Mouse (Mus musculus) lung, adult 10 weeks (tissue): ENCODE data around the gene Spg7. TPM values are rescaled to one million over a fixed set of nuclear protein-coding genes. Genes with fewer than 3 reads are reported as not detected.

Experiments used
- polyA plus RNA-seq: library from polyadenylated mRNA; stranded (reverse); fragments of 350-450 nt; fragmentation: Illumina TruSeq; extraction: RNeasy Lipid Tissue Mini Kit (QIAGEN cat#74804); gene quantifications from one replicate; pipeline ENCODE4 v1.2.3, GENCODE M21; 2014; ENCODE audit warnings: low read depth, low replicate concordance; ENCODE audit not compliant: insufficient read depth

The Spg7 gene
- polyA plus RNA-seq = 33.1 TPM

DNA sequence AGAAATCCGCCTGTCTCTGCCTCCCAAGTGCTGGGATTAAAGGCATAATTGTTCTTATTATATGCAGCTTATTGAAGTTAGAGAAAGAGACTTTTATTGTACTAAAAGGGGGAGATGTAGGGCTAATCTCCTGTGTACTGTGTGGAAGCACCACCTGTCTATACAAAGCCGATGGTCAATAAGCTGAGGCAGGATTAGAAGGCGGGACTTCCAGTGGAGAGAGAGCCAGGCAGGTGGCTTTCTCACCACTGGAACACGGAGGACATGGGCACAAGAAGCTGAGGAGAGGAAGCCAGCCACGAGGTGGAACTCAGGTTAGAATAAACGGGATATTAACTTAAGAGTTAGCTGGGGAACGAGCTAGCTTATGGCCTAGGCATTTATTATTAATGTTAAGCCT lies at the start of gene Spg7:
TSS of gene Spg7 (plus strand) at position 222 of the 400 bp plus-strand sequence.

DNA sequence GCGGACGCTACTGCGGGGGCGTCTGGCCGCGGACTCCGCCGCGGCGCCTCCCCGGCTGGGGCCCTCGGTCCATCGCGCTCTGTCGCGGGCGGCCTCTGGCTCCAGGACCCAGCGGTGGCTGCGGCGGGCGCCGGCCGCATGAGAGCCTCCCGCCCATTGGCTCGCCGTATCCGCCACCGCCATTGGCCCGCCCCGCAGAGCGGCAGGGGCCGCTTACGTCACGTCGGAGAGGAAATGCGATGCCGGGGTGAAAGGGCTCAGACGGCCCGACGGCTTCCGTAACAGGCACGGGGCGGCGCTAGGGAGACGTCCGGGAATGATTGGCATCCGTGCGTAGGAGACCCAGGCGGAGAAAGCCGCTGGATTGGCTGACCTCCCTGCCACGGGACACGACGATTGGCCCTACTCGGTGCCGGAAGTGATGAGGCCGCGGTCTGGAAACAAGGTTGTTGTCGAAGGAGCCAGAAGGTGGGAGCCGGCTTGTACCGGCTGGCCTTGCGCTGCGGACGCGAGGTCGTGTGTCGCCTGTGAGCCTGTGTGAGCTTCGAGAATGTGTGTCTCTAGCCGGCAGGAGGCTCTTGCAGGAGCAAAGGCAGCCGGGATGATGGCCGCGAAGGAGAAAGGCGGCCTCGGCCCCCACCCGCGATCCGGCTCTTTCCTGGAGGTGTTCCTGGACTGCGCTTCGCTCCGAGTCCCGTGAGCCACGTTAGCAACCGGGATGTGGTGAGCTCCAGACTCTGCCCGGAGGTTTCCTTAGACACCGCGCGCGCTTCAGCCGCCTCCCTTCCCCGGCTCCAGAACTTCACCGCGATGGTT lies 20.4 kb upstream of the Spg7 start, which contains the start of gene Ankrd11:
TSS of gene Ankrd11 (minus strand) at position 120 of the 816 bp plus-strand sequence.

GRCm38 (mm10) chr8:123101735-123102685 lies 39.3 kb downstream of the Spg7 start, which contains the start of gene Rpl13:
Gene Rpl13, plus strand, starts transcription at chr8:123102350.

GRCm38 (mm10) chr8:123117127-123117731 lies 54.5 kb downstream of the Spg7 start, which contains the start of gene Cpne7:
Gene Cpne7, plus strand, starts transcription at chr8:123117374.

Other genes with a start within 250 kb of the Spg7 start
- not detected for gene Cdh15, start 215.0 kb upstream of the Spg7 start, polyA plus RNA-seq
- 25.1 TPM for gene Ankrd11, start 20.7 kb upstream of the Spg7 start, polyA plus RNA-seq
- 1,402 TPM for gene Rpl13, start 39.4 kb downstream of the Spg7 start, polyA plus RNA-seq
- gene Cpne7, start 54.4 kb downstream of the Spg7 start, polyA plus RNA-seq = 0.38 TPM
- 12.7 TPM for gene Sult5a1, start 95.4 kb downstream of the Spg7 start, polyA plus RNA-seq
- gene Dpep1, start 123.3 kb downstream of the Spg7 start, polyA plus RNA-seq = 124 TPM
- 60.6 TPM for gene Chmp1a, start 149.8 kb downstream of the Spg7 start, polyA plus RNA-seq
- 5.7 TPM for gene Spata33, start 149.9 kb downstream of the Spg7 start, polyA plus RNA-seq
- gene Cdk10, start 161.9 kb downstream of the Spg7 start, polyA plus RNA-seq = 35.1 TPM
- 1.9 TPM for gene Spata2l, start 173.3 kb downstream of the Spg7 start, polyA plus RNA-seq
- gene Zfp276, start 191.3 kb downstream of the Spg7 start, polyA plus RNA-seq = 7.7 TPM
- 10.6 TPM for gene Vps9d1, start 191.4 kb downstream of the Spg7 start, polyA plus RNA-seq